10 mouse cellular contexts compared by ENCODE assay signal in genomic region chr4:118991797-118992196, GRCm38 (mm10). TPM values are rescaled to one million over a fixed set of nuclear protein-coding genes. Genes with fewer than 3 reads are reported as not detected.
DNase-seq lines count a peak whose midpoint lies in the region; ATAC-seq and TF ChIP-seq lines count a peak whose summit lies in the region.
"Had no signal": no experiment of that assay in that cellular context is flagged by ENCODE, and none has a peak within 500 bp of the region (broad histone marks: within the 10 kb centered on the region; RNA-seq: fewer than 3 reads in every experiment).

No protein-coding gene starts in this region.

- 37% methylated on average over 4 of the region's 4 CpGs for WGBS in kidney, adult 2 months
- 42% methylated on average over 4 of the region's 4 CpGs for WGBS in limb, embryonic 14.5 days
- WGBS in midbrain, embryonic 11.5 days, result 38% methylated on average over 4 of the region's 4 CpGs

- no peak overlapping the region for H3K27ac ChIP-seq in kidney, adult 2 months (ENCODE audit: insufficient read depth, low read depth, low read length)
- H3K27ac ChIP-seq in limb, embryonic 14.5 days (replicated peaks; ENCODE audit: low read depth, low read length), result no peak overlapping the region
- H3K27ac ChIP-seq in midbrain, embryonic 11.5 days (ENCODE audit: low read depth, low read length), result no peak overlapping the region
- H3K27ac ChIP-seq: lung, embryonic 15.5 days had no signal

- no peaks in the 10 kb centered on the region for H3K36me3 ChIP-seq in kidney, adult 2 months (ENCODE audit: control insufficient read depth, insufficient read depth, low read length)
- H3K36me3 ChIP-seq in limb, embryonic 14.5 days (ENCODE audit: control insufficient read depth, insufficient read depth, low read length), result no peaks in the 10 kb centered on the region
- no peaks in the 10 kb centered on the region for H3K36me3 ChIP-seq in midbrain, embryonic 11.5 days (ENCODE audit: control insufficient read depth, insufficient read depth, low read length)
- H3K36me3 ChIP-seq: lung, embryonic 15.5 days had no signal

- DNase-seq in kidney, adult 2 months, result peak; percentile 30
- no peak for DNase-seq in kidney, adult 8-10 months
- DNase-seq in A20 (ENCODE audit: low read depth, low spot score) (peak; percentile 75), NIH3T3 (ENCODE audit: low read depth) (peak; percentile 80)
- peak; percentile 33 for DNase-seq in limb, embryonic 14.5 days (ENCODE audit: low spot score)
- no peak for DNase-seq in layer of hippocampus, adult 11-12 months (ENCODE audit: low spot score)
- no peak for DNase-seq in midbrain, embryonic 11.5 days (ENCODE audit: low spot score, missing footprints)

- no peak overlapping the region for H3K4me2 ChIP-seq in limb, embryonic 14.5 days (replicated peaks; ENCODE audit: low read depth, low read length, severe bottlenecking)
- H3K4me2 ChIP-seq in midbrain, embryonic 11.5 days, result no peak overlapping the region
- H3K4me2 ChIP-seq: lung, embryonic 15.5 days had no signal

- no peak for TF ChIP-seq POLR2A in kidney, adult 2 months (IDR thresholded peaks at IDR 0.05; ENCODE audit: low read depth, low read length)
- TF ChIP-seq POLR2A in limb, embryonic 14.5 days (IDR thresholded peaks at IDR 0.05; ENCODE audit: borderline replicate concordance, extremely low read depth, insufficient read depth, insufficient read length), result no peak

- TF ChIP-seq CTCF in kidney, adult 2 months (conservative IDR thresholded peaks at IDR 0.05; ENCODE audit: insufficient read depth, insufficient read length, low read depth, low read length), result peak; percentile 53

- H3K27me3 ChIP-seq in kidney, adult 2 months (replicated peaks; ENCODE audit: control insufficient read depth, insufficient read depth, low read length), result no peaks in the 10 kb centered on the region
- H3K27me3 ChIP-seq in limb, embryonic 14.5 days (ENCODE audit: control insufficient read depth, insufficient read depth, low read length), result no peaks in the 10 kb centered on the region
- H3K27me3 ChIP-seq in midbrain, embryonic 11.5 days (ENCODE audit: control insufficient read depth, insufficient read depth, low read length), result no peaks in the 10 kb centered on the region
- H3K27me3 ChIP-seq: lung, embryonic 15.5 days had no signal

- no peak for ATAC-seq in limb, embryonic 14.5 days (ENCODE audit: low FRiP score, low read depth)
- ATAC-seq in frontal cortex, adult (ENCODE audit: low TSS enrichment), result no peak
- no peak for ATAC-seq in midbrain, embryonic 11.5 days (ENCODE audit: low FRiP score)

- H3K9me3 ChIP-seq in limb, embryonic 14.5 days (ENCODE audit: control insufficient read depth, low read length), result peaks cover 6% of the 10 kb centered on the region
- H3K9me3 ChIP-seq in midbrain, embryonic 11.5 days (ENCODE audit: control insufficient read depth, low read length), result peaks cover 4% of the 10 kb centered on the region; the same call in 1 of the 2 replicates
- H3K9me3 ChIP-seq: lung, embryonic 15.5 days had no signal

- H3K9ac ChIP-seq in limb, embryonic 14.5 days (ENCODE audit: low read depth, low read length, severe bottlenecking), result no peak overlapping the region
- no peak overlapping the region for H3K9ac ChIP-seq in midbrain, embryonic 11.5 days (ENCODE audit: low read length)
- H3K9ac ChIP-seq: lung, embryonic 15.5 days had no signal

- H3K4me3 ChIP-seq in kidney, adult 2 months (ENCODE audit: insufficient read depth, low read depth, low read length), result no peak overlapping the region
- H3K4me3 ChIP-seq in limb, embryonic 14.5 days (replicated peaks; ENCODE audit: low read length), result no peak overlapping the region
- H3K4me3 ChIP-seq in midbrain, embryonic 11.5 days (ENCODE audit: low read depth, low read length), result no peak overlapping the region
- H3K4me3 ChIP-seq: lung, embryonic 15.5 days had no signal

- no peaks in the 10 kb centered on the region for H3K4me1 ChIP-seq in kidney, adult 2 months (ENCODE audit: control insufficient read depth, insufficient read depth, low read length)
- H3K4me1 ChIP-seq in limb, embryonic 14.5 days (ENCODE audit: control insufficient read depth, insufficient read depth, low read length), result no peaks in the 10 kb centered on the region
- H3K4me1 ChIP-seq in midbrain, embryonic 11.5 days (ENCODE audit: control insufficient read depth, insufficient read depth, low read length), result no peaks in the 10 kb centered on the region
- H3K4me1 ChIP-seq: lung, embryonic 15.5 days had no signal

RNA-seq across cellular contexts. Expression of gene Lao1, which starts 30.4 kb away (rescaled TPM):
- polyA plus RNA-seq in kidney, adult 2 months (2012; rRNA removed), result not detected in 2 replicates
- not detected in 2 replicates for polyA plus RNA-seq in limb, embryonic 14.5 days (2012; rRNA removed)
- polyA plus RNA-seq in limb, embryonic 14.5 days (2014; fragmentation: Nextera tagmentation; extraction: Ambion mirVana), result not detected in 2 replicates
- polyA plus RNA-seq in midbrain, embryonic 11.5 days (2014; fragmentation: Nextera tagmentation; extraction: Ambion mirVana), result not detected in 2 replicates
- polyA plus RNA-seq: heart, embryonic 14.5 days; lung, embryonic 15.5 days had no signal

RNA-seq across cellular contexts. Expression of gene Olfr1328, which starts 53.4 kb away (rescaled TPM):
- polyA plus RNA-seq in kidney, adult 2 months (2012; rRNA removed), result not detected in 2 replicates
- not detected in 2 replicates for polyA plus RNA-seq in limb, embryonic 14.5 days (2012; rRNA removed)
- not detected in 2 replicates for polyA plus RNA-seq in limb, embryonic 14.5 days (2014; fragmentation: Nextera tagmentation; extraction: Ambion mirVana)
- not detected in 2 replicates for polyA plus RNA-seq in midbrain, embryonic 11.5 days (2014; fragmentation: Nextera tagmentation; extraction: Ambion mirVana)
- polyA plus RNA-seq: heart, embryonic 14.5 days; lung, embryonic 15.5 days had no signal

Comparison
In these comparisons a context has a peak if more than half of its experiments do, and no peak if none do; other contexts are left out.
1. DNase-seq: peak in kidney, adult 2 months (single experiment), A20 (single experiment), NIH3T3 (single experiment) and limb, embryonic 14.5 days (single experiment); none in kidney, adult 8-10 months (0 of 2), layer of hippocampus, adult 11-12 months (single experiment) and midbrain, embryonic 11.5 days (single experiment).